Mouse (Mus musculus) limb, embryonic 14.5 days (tissue): ENCODE data around the gene Mrpl4. TPM values are rescaled to one million over a fixed set of nuclear protein-coding genes. Genes with fewer than 3 reads are reported as not detected.

Experiments
- ATAC-seq: fragments of 200-750 bp; cut with Nextera tagmentation; 2 replicates; pipeline ENCODE4 v1.8.0; 2017; ENCODE audit warnings: low read depth, moderate number of reproducible peaks, moderate TSS enrichment; ENCODE audit not compliant: low FRiP score
- DNase-seq: peaks from one replicate; pipeline ENCODE4 v3.0.0-alpha.2; 2015; ENCODE audit warnings: low spot score
- H3K27ac ChIP-seq: fragments of 300-500 bp; sonication (generic); replicated peaks from 2 replicates; pipeline ENCODE4 v1.5.1; 2014; ENCODE audit warnings: low read depth, mild to moderate bottlenecking, low read length, moderate library complexity, mixed read lengths
- H3K27me3 ChIP-seq: fragments of 300-500 bp; sonication (generic); 2 replicates; pipeline ENCODE4 v1.6.1; 2014; ENCODE audit warnings: low read length, mixed read lengths; ENCODE audit not compliant: control insufficient read depth, insufficient read depth
- H3K36me3 ChIP-seq: fragments of 300-500 bp; sonication (generic); 2 replicates; pipeline ENCODE4 v1.6.1; 2014; ENCODE audit warnings: mild to moderate bottlenecking, low read length, moderate library complexity, mixed read lengths; ENCODE audit not compliant: control insufficient read depth, insufficient read depth
- H3K4me1 ChIP-seq: fragments of 300-500 bp; sonication (generic); 2 replicates; pipeline ENCODE4 v1.6.1; 2014; ENCODE audit warnings: antibody characterized with exemption, low read length, mixed read lengths; ENCODE audit not compliant: control insufficient read depth, insufficient read depth
- H3K4me2 ChIP-seq: fragments of 300-500 bp; sonication (generic); replicated peaks from 2 replicates; pipeline ENCODE4 v1.6.1; 2014; ENCODE audit warnings: low read depth, mild to moderate bottlenecking, low read length, moderate library complexity; ENCODE audit not compliant: severe bottlenecking
- H3K4me3 ChIP-seq: fragments of 300-500 bp; sonication (generic); replicated peaks from 2 replicates; pipeline ENCODE4 v1.5.1; 2014; ENCODE audit warnings: low read length
- H3K9ac ChIP-seq: fragments of 300-500 bp; sonication (generic); 2 replicates; pipeline ENCODE4 v1.6.1; 2014; ENCODE audit warnings: mild to moderate bottlenecking, low read depth, low read length, moderate library complexity; ENCODE audit not compliant: severe bottlenecking
- H3K9me3 ChIP-seq: fragments of 300-500 bp; sonication (generic); 2 replicates; pipeline ENCODE4 v1.6.1; 2016; ENCODE audit warnings: low read length; ENCODE audit not compliant: control insufficient read depth
- POLR2A ChIP-seq: fragments of 200-500 bp; IDR thresholded peaks from 2 replicates; pipeline ENCODE4 v1.8.0; 2012; ENCODE audit warnings: inconsistent platforms, mild to moderate bottlenecking, moderate library complexity, borderline replicate concordance; ENCODE audit not compliant: insufficient read depth, insufficient read length; ENCODE audit errors: extremely low read depth
- WGBS: fragments of 180-500 bp; shearing (Covaris S2); extraction: QIAGEN DNeasy Blood & Tissue Kit; methylation state at CpG from one replicate; pipeline ENCODE4 v1.1.7; 2014; 5-methylcytosine and 5-hydroxymethylcytosine counted together
- polyA plus RNA-seq, 2 experiments: library from polyadenylated mRNA; depleted of rRNA in 1 of 2; stranded (reverse) in 1 of 2; unstranded in 1 of 2; fragments of >200 nt; fragmentation: Nextera tagmentation in 1 of 2; extraction: Ambion mirVana in 1 of 2; gene quantifications; 2 replicates each; pipeline versions ENCODE4 v1.2.1 to v1.2.3; 2012 to 2014

Mrpl4 gene
- polyA plus RNA-seq, 2 experiments: 89.0 to 115 TPM

DNA sequence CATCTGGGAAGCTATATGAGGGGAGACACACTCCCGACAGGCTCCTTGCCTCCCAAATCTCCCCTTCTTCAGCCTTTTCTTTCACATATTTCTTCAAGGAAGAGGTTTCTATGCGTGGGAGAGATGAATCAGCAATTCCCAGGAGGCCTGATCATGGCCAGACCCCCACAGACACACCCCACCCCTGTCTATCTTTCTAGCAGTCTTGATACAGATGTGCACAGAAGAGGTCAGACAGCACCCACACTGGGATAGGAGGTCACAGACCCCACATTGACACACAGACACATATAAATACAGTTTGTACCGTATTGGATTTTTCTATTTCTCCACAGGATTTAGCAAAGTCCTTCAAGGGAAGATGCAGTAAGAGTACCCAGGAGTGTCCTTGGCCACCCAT is 36.5 kb upstream of the Mrpl4 start:
- no peak overlapping the region for H3K9ac ChIP-seq
- 81% methylated on average over 3 of the region's 3 CpGs for WGBS
- TF ChIP-seq POLR2A: no peak
- no peak overlapping the region for H3K4me3 ChIP-seq
- H3K27ac ChIP-seq: no peak overlapping the region
- no peak for DNase-seq
- peaks cover 62% of the 10 kb centered on the region for H3K36me3 ChIP-seq
- H3K4me1 ChIP-seq: peaks cover under 1% of the 10 kb centered on the region
- H3K9me3 ChIP-seq: no peaks in the 10 kb centered on the region
- H3K4me2 ChIP-seq: no peak overlapping the region
- no peaks in the 10 kb centered on the region for H3K27me3 ChIP-seq
- no peak for ATAC-seq

GRCm38 (mm10) chr9:20966747-20967146 is 35.8 kb upstream of the Mrpl4 start:
- no peak for TF ChIP-seq POLR2A
- Histone ChIP-seq H3K9me3 (no peaks in the 10 kb centered on the region), H3K9ac (no peak overlapping the region), H3K4me3 (no peak overlapping the region), H3K27me3 (no peaks in the 10 kb centered on the region), H3K27ac (no peak overlapping the region), H3K36me3 (peaks cover 62% of the 10 kb centered on the region), H3K4me2 (no peak overlapping the region), H3K4me1 (peaks cover 8% of the 10 kb centered on the region)
- ATAC-seq (no peak), DNase-seq (no peak)
- WGBS: 79% methylated on average over 5 of the region's 5 CpGs

DNA sequence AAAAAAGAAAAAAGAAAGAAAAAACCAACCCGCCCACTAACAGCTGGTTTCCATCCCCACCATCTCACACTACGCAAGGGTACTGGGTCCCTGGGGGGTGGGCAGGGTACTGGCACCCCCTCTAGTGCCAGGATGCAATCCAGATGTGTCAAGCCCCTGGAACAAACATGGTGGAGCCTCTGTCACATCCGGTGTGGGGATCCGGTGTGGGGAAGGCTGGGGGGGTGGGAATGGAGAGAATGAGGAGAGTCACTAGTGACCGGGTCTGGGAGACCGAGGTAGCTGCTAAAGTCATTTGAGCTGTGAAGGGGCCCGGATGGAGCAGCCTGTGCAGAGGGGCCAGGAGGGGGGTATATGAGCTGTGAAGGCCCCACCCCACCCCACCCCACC is 30.8 kb upstream of the Mrpl4 start:
- ATAC-seq (peak; percentile 73), DNase-seq (peak; percentile 80)
- 18% methylated on average over 7 of the region's 7 CpGs for WGBS
- H3K9me3 ChIP-seq: no peaks in the 10 kb centered on the region
- H3K9ac ChIP-seq: peak overlapping the region; percentile 59
- H3K4me1 ChIP-seq: peaks cover 41% of the 10 kb centered on the region
- peak overlapping the region; percentile 95 for H3K27ac ChIP-seq
- TF ChIP-seq POLR2A: no peak
- peak overlapping the region; percentile 4; the same call in 1 of the 2 replicates for H3K4me3 ChIP-seq
- H3K27me3 ChIP-seq: no peaks in the 10 kb centered on the region
- H3K4me2 ChIP-seq: peak overlapping the region; percentile 70
- H3K36me3 ChIP-seq: peaks cover 34% of the 10 kb centered on the region

DNA sequence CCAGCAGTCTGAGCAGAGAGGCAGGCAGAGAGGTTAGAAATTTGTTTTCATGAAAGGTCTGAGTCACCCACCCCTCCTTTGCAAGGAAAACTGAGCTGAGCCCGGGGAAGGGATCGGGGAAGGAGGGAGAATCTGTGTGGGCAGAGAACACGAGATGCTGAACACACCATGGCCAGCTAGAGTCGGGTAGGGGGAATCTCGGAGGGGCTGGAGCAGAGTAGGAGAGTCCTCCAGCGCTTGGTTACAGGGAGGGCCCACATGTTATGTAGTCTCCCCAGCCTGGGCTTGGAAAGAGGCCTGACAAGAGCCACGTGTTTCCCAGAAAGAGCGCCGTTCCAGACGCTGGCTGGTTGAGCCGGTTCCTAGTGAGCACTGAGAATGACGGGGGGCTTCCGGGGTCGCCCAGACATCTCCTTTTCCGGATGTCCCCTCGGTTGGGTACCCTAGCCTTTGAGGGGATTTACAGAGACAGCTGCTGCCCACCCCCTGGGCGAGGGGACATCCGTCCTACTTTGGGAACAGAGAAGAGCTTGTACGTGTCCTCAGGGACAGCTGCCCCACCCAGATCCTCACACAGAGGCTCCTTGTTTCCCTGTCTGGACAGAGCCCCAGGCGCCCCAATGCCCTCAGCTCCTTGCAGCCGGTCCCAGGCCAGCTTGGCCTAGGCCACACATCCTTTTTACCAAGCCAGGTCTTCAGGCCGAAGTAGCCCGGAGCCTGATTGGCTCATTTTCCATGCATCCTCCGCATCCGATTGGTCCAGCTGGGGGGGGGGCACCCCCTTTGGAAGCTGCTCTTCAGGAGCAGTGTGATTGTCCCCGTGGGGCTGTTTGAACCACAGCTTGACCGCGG is 30.2 kb upstream of the Mrpl4 start:
- peak overlapping the region; percentile 95 for H3K27ac ChIP-seq
- ATAC-seq (peak; percentile 56), DNase-seq (peak; percentile 78)
- peaks cover 45% of the 10 kb centered on the region for H3K4me1 ChIP-seq
- 15% methylated on average over 28 of the region's 28 CpGs for whole genome bisulfite sequencing
- TF ChIP-seq POLR2A: no peak
- H3K4me3 ChIP-seq: peak overlapping the region; percentile 28
- H3K36me3 ChIP-seq: peaks cover 27% of the 10 kb centered on the region
- H3K27me3 ChIP-seq: no peaks in the 10 kb centered on the region
- peak overlapping the region; percentile 70 for H3K4me2 ChIP-seq
- H3K9me3 ChIP-seq: no peaks in the 10 kb centered on the region
- peak overlapping the region; percentile 59 for H3K9ac ChIP-seq

GRCm38 (mm10) chr9:20973001-20973681 is 29.4 kb upstream of the Mrpl4 start:
- no peak for ATAC-seq
- H3K27me3 ChIP-seq: no peaks in the 10 kb centered on the region
- WGBS: 69% methylated on average over 4 of the region's 4 CpGs
- DNase-seq: no peak
- no peak for TF ChIP-seq POLR2A
- H3K9ac ChIP-seq: peak overlapping the region; percentile 59
- peak overlapping the region; percentile 28 for H3K4me3 ChIP-seq
- H3K27ac ChIP-seq: peak overlapping the region; percentile 95
- no peaks in the 10 kb centered on the region for H3K9me3 ChIP-seq
- H3K4me1 ChIP-seq: peaks cover 45% of the 10 kb centered on the region
- peak overlapping the region; percentile 70 for H3K4me2 ChIP-seq
- H3K36me3 ChIP-seq: peaks cover 20% of the 10 kb centered on the region
